Mouse (Mus musculus) spleen, postnatal 36 days (tissue): ENCODE measurements at regions not wholly inside any gene's neighbourhood (a gene's known extent, or its start where the extent isn't known, plus 50 kb on each side); places are given as distances from the start of the nearest gene placed in this dataset.

Source experiments
- DNase-seq, 2 experiments: peaks; one replicate each; pipeline ENCODE4 v3.0.0; 2022; ENCODE audit warnings: low spot score in 2 of 2, mixed read lengths in 1 of 2

GRCm38 (mm10) chr3:80255304-80255703, 371.0 kb downstream of the Fam198b start:
- no peak for DNase-seq

- DNase-seq, result no peak
Observed at GRCm38 (mm10) chr3:80256383-80256782, 372.1 kb downstream of the Fam198b start.

- DNase-seq, result no peak
Observed at GRCm38 (mm10) chr3:80263095-80263494, 378.8 kb downstream of the Fam198b start.

GRCm38 (mm10) chr3:80284656-80285055, 400.3 kb downstream of the Fam198b start:
- DNase-seq, result no peak

- DNase-seq, result no peak
Observed at GRCm38 (mm10) chr3:80285246-80285645, 400.9 kb downstream of the Fam198b start.

GRCm38 (mm10) chr3:80293485-80293884, 409.2 kb downstream of the Fam198b start:
- no peak for DNase-seq

- DNase-seq, result no peak
Observed at GRCm38 (mm10) chr3:80307632-80308031, 423.3 kb downstream of the Fam198b start.

- DNase-seq, result no peak
Observed at GRCm38 (mm10) chr3:80309931-80310330, 425.6 kb downstream of the Fam198b start.

GRCm38 (mm10) chr3:80311689-80312088, 427.4 kb downstream of the Fam198b start:
- no peak for DNase-seq

- no peak for DNase-seq
Observed at GRCm38 (mm10) chr3:80322291-80322690, 438.0 kb downstream of the Fam198b start.

GRCm38 (mm10) chr3:80324726-80325125, 440.4 kb downstream of the Fam198b start:
- no peak for DNase-seq

GRCm38 (mm10) chr3:80331776-80332175, 447.4 kb downstream of the Fam198b start:
- DNase-seq, result no peak

GRCm38 (mm10) chr3:80334446-80334893, 450.1 kb downstream of the Fam198b start:
- no peak for DNase-seq

- DNase-seq, result no peak
Observed at GRCm38 (mm10) chr3:80336123-80336674, 451.9 kb downstream of the Fam198b start.

GRCm38 (mm10) chr3:80367972-80368371, 434.7 kb downstream of the Gria2 start:
- no peak for DNase-seq

- DNase-seq, result no peak
Observed at GRCm38 (mm10) chr3:80369214-80369941, 433.3 kb downstream of the Gria2 start.

GRCm38 (mm10) chr3:80372436-80372835, 430.2 kb downstream of the Gria2 start:
- DNase-seq, result no peak

GRCm38 (mm10) chr3:80385986-80386385, 416.6 kb downstream of the Gria2 start:
- no peak for DNase-seq

GRCm38 (mm10) chr3:80396240-80396639, 406.4 kb downstream of the Gria2 start:
- DNase-seq, result no peak

- no peak for DNase-seq
Observed at GRCm38 (mm10) chr3:80420453-80420852, 382.2 kb downstream of the Gria2 start.

- no peak for DNase-seq
Observed at GRCm38 (mm10) chr3:80421461-80421860, 381.2 kb downstream of the Gria2 start.

GRCm38 (mm10) chr3:80422106-80422505, 380.5 kb downstream of the Gria2 start:
- DNase-seq, result no peak

GRCm38 (mm10) chr3:80422646-80423045, 380.0 kb downstream of the Gria2 start:
- DNase-seq, result no peak
